Mouse (Mus musculus) heart, embryonic 16.5 days (tissue): ENCODE measurements around the gene Tas1r2. TPM values are rescaled to one million over a fixed set of nuclear protein-coding genes. Genes with fewer than 3 reads are reported as not detected.

Source experiments
- ATAC-seq: fragments of 200-750 bp; cut with Nextera tagmentation; replicated peaks from 2 replicates; pipeline ENCODE4 v1.8.0; 2017; ENCODE audit warnings: moderate number of reproducible peaks; ENCODE audit not compliant: insufficient read depth, low FRiP score; ENCODE audit errors: extremely low read depth
- H3K27ac ChIP-seq: fragments of 300-500 bp; sonication (generic); 2 replicates; pipeline ENCODE4 v1.5.1; 2014; ENCODE audit warnings: mild to moderate bottlenecking, low read length, control low read depth, moderate library complexity
- H3K27me3 ChIP-seq: fragments of 300-500 bp; sonication (generic); 2 replicates; pipeline ENCODE4 v1.6.1; 2014; ENCODE audit warnings: low read length, mixed read lengths; ENCODE audit not compliant: control insufficient read depth, insufficient read depth
- H3K36me3 ChIP-seq: fragments of 300-500 bp; sonication (generic); 2 replicates; pipeline ENCODE4 v1.6.1; 2014; ENCODE audit not compliant: control insufficient read depth, insufficient read depth
- H3K4me1 ChIP-seq: fragments of 300-500 bp; sonication (generic); 2 replicates; pipeline ENCODE4 v1.6.1; 2014; ENCODE audit warnings: low read length, mixed read lengths; ENCODE audit not compliant: control insufficient read depth, insufficient read depth
- H3K4me2 ChIP-seq: fragments of 300-500 bp; sonication (generic); 2 replicates; pipeline ENCODE4 v1.6.1; 2014; ENCODE audit warnings: low read depth, mild to moderate bottlenecking, control low read depth, low read length
- H3K4me3 ChIP-seq: fragments of 300-500 bp; sonication (generic); 2 replicates; pipeline ENCODE4 v1.5.1; 2014; ENCODE audit warnings: mild to moderate bottlenecking, control low read depth, low read length
- H3K9ac ChIP-seq: fragments of 300-500 bp; sonication (generic); 2 replicates; pipeline ENCODE4 v1.6.1; 2014; ENCODE audit warnings: low read length, control low read depth
- H3K9me3 ChIP-seq: fragments of 300-500 bp; sonication (generic); replicated peaks from 2 replicates; pipeline ENCODE4 v1.6.1; 2016; ENCODE audit warnings: low read length; ENCODE audit not compliant: control insufficient read depth
- WGBS: fragments of 180-500 bp; shearing (Covaris S2); extraction: QIAGEN DNeasy Blood & Tissue Kit; methylation state at CpG from one replicate; pipeline ENCODE4 v1.1.7; 2014; 5-methylcytosine and 5-hydroxymethylcytosine counted together
- microRNA-seq: library from miRNA; unstranded; fragments of <30 nt; microRNA quantifications from one replicate; pipeline ENCODE4, GENCODE M21; 2017
- polyA plus RNA-seq: library from polyadenylated mRNA; unstranded; fragments of >200 nt; fragmentation: Nextera tagmentation; extraction: Ambion mirVana; gene quantifications from 2 replicates; pipeline ENCODE4 v1.2.1, GENCODE M21; 2015

Gene Tas1r2
- polyA plus RNA-seq, 1 experiment from 2014 or later: not detected

DNA sequence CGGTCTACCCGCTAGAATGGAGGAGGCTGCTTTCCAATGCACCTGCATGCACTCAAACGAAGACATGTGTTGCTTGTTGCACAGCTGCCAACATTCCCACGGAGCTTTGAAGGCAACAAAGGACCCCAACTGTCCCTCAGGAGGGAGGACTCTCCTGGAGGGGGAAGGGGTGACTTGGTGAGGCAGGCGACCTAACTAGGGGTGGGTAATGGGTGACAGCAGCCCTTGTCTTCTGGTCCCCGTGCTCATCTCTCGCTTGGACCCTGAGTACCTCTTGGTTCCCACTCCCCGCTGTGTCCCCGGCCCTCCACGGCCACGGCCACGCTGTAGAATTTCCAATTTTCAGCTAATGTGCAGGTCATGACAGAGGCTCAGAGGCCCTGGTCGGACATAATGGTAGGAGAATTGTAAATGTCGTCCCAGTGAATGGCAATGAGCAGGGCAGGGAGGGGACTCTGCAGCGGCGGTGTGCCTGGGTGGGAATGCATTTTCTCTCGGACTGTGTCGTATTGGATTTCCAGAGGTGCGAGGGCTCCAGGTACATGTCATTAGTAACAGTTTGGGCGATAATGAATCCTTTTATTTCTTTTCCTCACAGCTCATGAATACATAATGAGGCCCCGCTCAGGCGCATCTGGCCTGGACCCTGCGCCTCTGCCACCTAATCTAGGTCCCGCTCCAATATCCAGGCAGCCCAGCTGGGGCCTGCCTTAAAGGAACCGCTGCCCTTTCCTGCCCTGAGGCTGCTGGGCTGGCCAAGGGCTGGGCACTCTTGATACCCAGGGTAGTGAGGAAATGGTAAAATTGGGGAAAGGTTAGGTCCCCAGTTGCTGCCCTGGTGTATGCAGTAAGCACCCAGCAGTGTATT lies 57.4 kb downstream of the Tas1r2 start:
- H3K27ac ChIP-seq: no peak overlapping the region
- no peak overlapping the region for H3K4me3 ChIP-seq
- no peaks in the 10 kb centered on the region for H3K36me3 ChIP-seq
- H3K9ac ChIP-seq: no peak overlapping the region
- peaks cover 10% of the 10 kb centered on the region; the same call in 1 of the 2 replicates for H3K27me3 ChIP-seq
- WGBS: 39% methylated on average over 25 of the region's 25 CpGs
- H3K4me1 ChIP-seq: no peaks in the 10 kb centered on the region
- no peak overlapping the region for H3K4me2 ChIP-seq
- H3K9me3 ChIP-seq: no peaks in the 10 kb centered on the region
- ATAC-seq: no peak

DNA sequence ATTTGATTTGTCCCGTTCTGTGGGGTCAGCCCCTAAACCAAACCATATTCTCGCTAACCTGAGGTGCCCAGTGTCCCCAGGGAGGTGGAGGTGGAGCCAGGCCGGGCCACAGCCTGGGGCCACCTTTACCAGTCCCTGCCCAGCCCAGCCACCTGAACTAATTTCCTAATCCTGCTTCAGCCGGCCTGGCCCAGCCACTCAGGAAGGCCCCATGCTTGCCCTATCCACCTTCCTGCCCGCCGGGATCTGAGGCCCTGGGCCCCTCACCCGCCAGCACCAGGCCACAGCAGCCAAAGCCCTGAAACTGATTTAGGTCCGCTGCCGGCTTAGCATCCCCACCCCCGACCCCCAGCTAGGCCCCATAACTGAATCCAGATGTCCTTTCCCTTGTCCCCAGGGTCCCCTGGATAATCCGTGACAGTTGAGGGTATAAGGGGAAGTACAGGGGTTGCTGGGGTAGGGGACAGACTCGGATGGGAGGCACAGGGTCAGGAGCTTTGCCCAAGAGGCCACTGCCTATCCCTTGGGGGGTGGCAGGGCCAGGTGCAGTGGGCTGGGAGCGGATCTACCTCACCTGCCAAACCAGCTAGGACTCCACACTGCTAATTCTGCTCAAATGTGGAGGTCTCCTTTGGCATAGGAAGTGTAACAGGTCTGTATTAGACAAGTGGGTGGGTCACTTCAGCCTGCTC lies 62.0 kb downstream of the Tas1r2 start:
- Histone ChIP-seq H3K27me3 (peaks cover 9% of the 10 kb centered on the region; the same call in 1 of the 2 replicates), H3K4me3 (no peak overlapping the region), H3K9ac (no peak overlapping the region), H3K4me2 (no peak overlapping the region), H3K9me3 (no peaks in the 10 kb centered on the region), H3K27ac (no peak overlapping the region), H3K4me1 (no peaks in the 10 kb centered on the region), H3K36me3 (no peaks in the 10 kb centered on the region)
- ATAC-seq: no peak
- WGBS: 32% methylated on average over 13 of the region's 13 CpGs

GRCm38 (mm10) chr4:139716477-139717169 lies 63.3 kb downstream of the Tas1r2 start:
- H3K4me1 ChIP-seq: no peaks in the 10 kb centered on the region
- ATAC-seq: no peak
- no peak overlapping the region for H3K27ac ChIP-seq
- H3K9me3 ChIP-seq: no peaks in the 10 kb centered on the region
- H3K9ac ChIP-seq: no peak overlapping the region
- H3K4me2 ChIP-seq: no peak overlapping the region
- peaks cover 5% of the 10 kb centered on the region; the same call in 1 of the 2 replicates for H3K27me3 ChIP-seq
- no peak overlapping the region for H3K4me3 ChIP-seq
- H3K36me3 ChIP-seq: no peaks in the 10 kb centered on the region
- 74% methylated on average over 10 of the region's 10 CpGs for WGBS

DNA sequence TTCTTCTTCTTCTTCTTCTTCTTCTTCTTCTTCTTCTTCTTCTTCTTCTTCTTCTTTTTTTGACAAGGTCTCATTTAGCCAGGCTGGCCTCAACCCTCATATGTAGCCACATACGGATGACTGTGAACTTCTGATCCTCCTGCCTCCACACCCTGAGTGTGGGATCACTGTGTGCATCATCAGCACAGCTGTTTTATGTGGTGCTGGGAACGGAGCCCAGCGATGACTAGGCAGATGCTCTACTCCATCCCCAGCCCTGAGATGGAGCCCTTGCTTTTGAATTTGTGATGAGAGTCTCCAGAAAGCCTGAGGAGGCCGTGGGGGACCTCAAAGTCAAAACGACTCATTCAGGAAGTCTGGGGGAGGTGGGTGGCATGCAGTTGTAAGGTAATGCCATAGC lies 65.6 kb downstream of the Tas1r2 start:
- H3K27ac ChIP-seq: no peak overlapping the region
- no peak overlapping the region for H3K4me3 ChIP-seq
- WGBS: 63% methylated on average over 5 of the region's 5 CpGs
- H3K27me3 ChIP-seq: peaks cover 5% of the 10 kb centered on the region
- H3K4me1 ChIP-seq: no peaks in the 10 kb centered on the region
- no peak for ATAC-seq
- no peak overlapping the region for H3K4me2 ChIP-seq
- no peaks in the 10 kb centered on the region for H3K36me3 ChIP-seq
- no peak overlapping the region for H3K9ac ChIP-seq
- no peaks in the 10 kb centered on the region for H3K9me3 ChIP-seq

Small RNA genes lying within 50 kb of the gene (microRNA-seq; reads per million reads assigned to microRNA genes)
- not detected for gene Mir7020

Other genes starting within 250 kb of the Tas1r2 start
- 2.4 and 3.3 TPM in 2 replicates for gene Iffo2, start 123.0 kb upstream of the Tas1r2 start, polyA plus RNA-seq
- gene Gm21969, start 50.4 kb upstream of the Tas1r2 start, polyA plus RNA-seq: not detected in 2 replicates
- gene Aldh4a1, start 30.7 kb upstream of the Tas1r2 start, polyA plus RNA-seq: 36.5 and 37.4 TPM in 2 replicates
- gene Pax7, start 180.0 kb downstream of the Tas1r2 start, polyA plus RNA-seq: not detected in 2 replicates